Mouse (Mus musculus) erythroid progenitor cell, adult 5-6 weeks (primary cell): ENCODE measurements around the gene Emc10. TPM values are rescaled to one million over a fixed set of nuclear protein-coding genes. Genes with fewer than 3 reads are reported as not detected.

Experiments
- ATAC-seq: replicated peaks from 2 replicates; pipeline ENCODE4 v1.8.0; 2016; ENCODE audit warnings: moderate number of reproducible peaks, mild to moderate bottlenecking, moderate TSS enrichment, inconsistent platforms; ENCODE audit not compliant: poor library complexity, low FRiP score, severe bottlenecking
- total RNA-seq, 2 experiments: library from RNA; stranded (forward) in 1 of 2; stranded (reverse) in 1 of 2; fragments of 150-400 nt in 1 of 2; fragments of 186-747, 209-891 nt in 1 of 2; gene quantifications; 2 replicates each; pipeline versions ENCODE4 v1.2.3 to v1.2.4; 2015 to 2017; ENCODE audit warnings: low replicate concordance in 2 of 2

The Emc10 gene
- total RNA-seq, 2 experiments from 2014 or later: 43.7 to 81.7 TPM

GRCm38 (mm10) chr7:44488545-44488944, 7.8 kb downstream of the Emc10 start:
- ATAC-seq: no peak

GRCm38 (mm10) chr7:44487936-44488335, 8.4 kb downstream of the Emc10 start:
- ATAC-seq: no peak

GRCm38 (mm10) chr7:44486927-44487575, 9.3 kb downstream of the Emc10 start:
- no peak for ATAC-seq

- ATAC-seq: no peak
Observed at GRCm38 (mm10) chr7:44485572-44486195, 10.6 kb downstream of the Emc10 start.

- ATAC-seq: peak; percentile 66
Observed at GRCm38 (mm10) chr7:44484841-44485571, 11.3 kb downstream of the Emc10 start.

- no peak for ATAC-seq
Observed at GRCm38 (mm10) chr7:44484109-44484508, 12.2 kb downstream of the Emc10 start.

- ATAC-seq: peak; percentile 87
Observed at GRCm38 (mm10) chr7:44482836-44483435, 13.4 kb downstream of the Emc10 start.

- ATAC-seq: no peak
Observed at GRCm38 (mm10) chr7:44475046-44475614, 21.2 kb downstream of the Emc10 start.

GRCm38 (mm10) chr7:44474419-44474818, 21.9 kb downstream of the Emc10 start:
- no peak for ATAC-seq

- no peak for ATAC-seq
Observed at GRCm38 (mm10) chr7:44472961-44473646, 23.2 kb downstream of the Emc10 start.

GRCm38 (mm10) chr7:44472558-44472885, 23.8 kb downstream of the Emc10 start:
- ATAC-seq: no peak

- no peak for ATAC-seq
Observed at GRCm38 (mm10) chr7:44471880-44472557, 24.3 kb downstream of the Emc10 start.

- ATAC-seq: no peak
Observed at GRCm38 (mm10) chr7:44470696-44471612, 25.4 kb downstream of the Emc10 start.

GRCm38 (mm10) chr7:44469677-44470675, 26.4 kb downstream of the Emc10 start:
- peak; percentile 39 for ATAC-seq

GRCm38 (mm10) chr7:44468644-44469285, 27.6 kb downstream of the Emc10 start:
- 0 out of 2 replicates have a peak, but pooled peaks have one; percentile 18 for ATAC-seq

- peak; percentile 75 for ATAC-seq
Observed at GRCm38 (mm10) chr7:44467811-44468411, 28.4 kb downstream of the Emc10 start, which contains the start of gene Josd2. Gene Josd2 (plus strand): TSS chr7:44467980.
